Mouse (Mus musculus): ENCODE measurements at regions not wholly inside any gene's neighbourhood (a gene's known extent, or its start where the extent isn't known, plus 50 kb on each side); places are given as distances from the start of the nearest gene placed in this dataset.

DNA sequence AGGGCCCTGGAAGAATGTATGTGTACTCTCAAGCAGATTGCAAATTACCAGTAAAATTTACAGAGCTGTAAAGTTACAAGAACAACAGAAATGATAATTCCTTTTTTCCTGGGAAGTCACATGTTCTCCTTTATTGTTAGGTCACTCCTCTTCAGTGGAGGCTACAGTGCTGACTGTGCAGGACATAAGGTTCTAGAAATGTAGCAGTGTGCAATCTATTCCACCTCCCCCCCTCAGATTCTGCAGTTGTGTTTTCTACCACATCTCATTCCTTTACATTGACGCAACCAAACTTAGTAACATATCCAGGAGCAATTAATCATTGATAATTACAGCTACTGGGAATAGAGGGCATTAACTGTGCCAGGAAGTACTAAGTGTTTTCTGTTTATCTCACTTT, 385.3 kb upstream of the Tnc start:
- Histone ChIP-seq H3K9ac (ENCODE audit: insufficient read depth, low read depth) (no peak overlapping the region), H3K9me3 (replicated peaks; ENCODE audit: low read length) (no peaks in the 10 kb centered on the region), H3K4me2 (ENCODE audit: insufficient read depth, low read depth, poor library complexity, severe bottlenecking) (no peak overlapping the region), H3K4me3 (replicated peaks in 1 of 3; ENCODE audit: low read depth in 2 of 3, low read length in 2 of 3, poor library complexity in 1 of 3) (no peak overlapping the region), H3K36me3 (replicated peaks in 1 of 2; ENCODE audit: control insufficient read depth in 1 of 2, insufficient read depth in 1 of 2, low read length in 1 of 2) (no peaks in the 10 kb centered on the region), H3K79me2 (replicated peaks; ENCODE audit: control insufficient read depth, extremely low read depth, insufficient read depth, poor library complexity, severe bottlenecking) (no peaks in the 10 kb centered on the region), H3K4me1 (ENCODE audit: control insufficient read depth in 1 of 2, insufficient read depth in 2 of 2) (no peaks in the 10 kb centered on the region), H3K27me3 (replicated peaks) (no peaks in the 10 kb centered on the region), H3K27ac (ENCODE audit: insufficient read depth, low read depth) (no peak overlapping the region)
- in situ Hi-C loops (cut with MboI; ENCODE audit: low pct_ligation_motif_present, low pct_unique_long_range_greater_than_20kb, low sequenced_read_pairs): no loop called here
- DNase-seq (ENCODE audit: extremely low read depth): no peak
- TF ChIP-seq POLR2A (IDR thresholded peaks at IDR 0.05; ENCODE audit: low read depth, low read length): no peak
- no peak for TF ChIP-seq JUND (conservative IDR thresholded peaks at IDR 0.05; ENCODE audit: low read depth, low read length)
- no peak for TF ChIP-seq PAX5 (IDR thresholded peaks at IDR 0.05; ENCODE audit: low read length)
- TF ChIP-seq POLR2AphosphoS2 (IDR thresholded peaks at IDR 0.05; ENCODE audit: low read depth, low read length): no peak
- no peak for TF ChIP-seq HCFC1 (IDR thresholded peaks at IDR 0.05; ENCODE audit: low read depth, low read length)
- TF ChIP-seq MEF2A (IDR thresholded peaks at IDR 0.05; ENCODE audit: borderline replicate concordance, low read depth, low read length): no peak
- no peak for TF ChIP-seq MAFK (IDR thresholded peaks at IDR 0.05; ENCODE audit: insufficient replicate concordance, low read length)
- TF ChIP-seq CHD2 (IDR thresholded peaks at IDR 0.05; ENCODE audit: low read length): no peak
- TF ChIP-seq RAD21 (IDR thresholded peaks at IDR 0.05; ENCODE audit: low read depth, low read length): no peak
- TF ChIP-seq CTCF (conservative IDR thresholded peaks at IDR 0.05 in 1 of 2, IDR thresholded peaks at IDR 0.05 in 1 of 2; ENCODE audit: low read depth in 2 of 2, low read length in 2 of 2): no peak
- TF ChIP-seq CHD1 (IDR thresholded peaks at IDR 0.05; ENCODE audit: low read depth, low read length): no peak
- TF ChIP-seq NRF1 (IDR thresholded peaks at IDR 0.05; ENCODE audit: low read depth, low read length): no peak
- no peak for TF ChIP-seq RCOR1 (conservative IDR thresholded peaks at IDR 0.05; ENCODE audit: low read depth, low read length)
- TF ChIP-seq BHLHE40 (IDR thresholded peaks at IDR 0.05; ENCODE audit: low read depth, low read length): no peak
- dilution Hi-C loops (cut with MboI; ENCODE audit: extremely low pct_ligation_motif_present, extremely low pct_unique_long_range_greater_than_20kb, low sequenced_read_pairs): no loop called here

DNA sequence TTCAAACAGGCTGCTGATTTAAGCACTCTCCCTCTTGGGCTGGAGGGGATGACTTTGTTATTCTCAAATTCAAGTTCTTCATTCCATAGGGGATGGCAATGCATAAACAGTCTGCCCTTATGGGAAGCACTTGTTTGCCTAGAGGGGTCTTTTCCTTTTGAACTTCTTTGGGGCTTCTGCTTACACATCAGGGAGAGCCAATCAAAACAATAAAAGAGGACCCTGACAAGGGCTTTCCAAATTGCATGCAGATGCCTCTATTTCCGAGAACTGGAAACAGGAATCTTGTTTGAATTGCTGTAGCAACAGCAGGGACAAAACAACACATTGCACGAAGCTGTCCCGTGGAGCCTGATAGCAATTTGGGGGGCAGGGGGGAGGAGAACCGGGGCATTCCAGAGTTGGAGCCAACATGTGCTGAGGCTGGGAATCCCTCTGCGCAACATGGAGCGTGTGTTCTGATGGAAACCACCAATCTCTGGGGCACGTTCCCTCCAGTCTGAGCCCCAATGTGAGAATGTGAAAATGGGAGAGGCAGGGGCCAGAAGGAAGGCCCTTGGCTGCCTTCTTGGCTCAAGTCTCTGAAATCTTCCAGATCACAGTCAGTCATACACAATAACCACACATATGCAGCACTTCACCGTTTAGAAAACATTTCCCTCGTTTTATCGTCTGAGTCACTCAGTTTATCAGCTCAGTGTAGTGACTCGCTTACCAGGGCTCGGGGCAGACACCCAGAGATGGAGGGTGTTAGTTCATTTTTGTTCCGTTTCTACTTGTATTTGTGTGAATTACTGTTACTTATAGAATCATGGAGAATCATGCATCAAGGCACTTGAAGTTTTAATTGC, 391.2 kb upstream of the Tnc start:
- H3K4me3 ChIP-seq (replicated peaks in 1 of 3; ENCODE audit: low read depth in 2 of 3, low read length in 2 of 3, poor library complexity in 1 of 3): no peak overlapping the region
- DNase-seq (ENCODE audit: extremely low read depth): no peak
- H3K4me1 ChIP-seq (ENCODE audit: control insufficient read depth in 1 of 2, insufficient read depth in 2 of 2): no peaks in the 10 kb centered on the region
- no peak for TF ChIP-seq EP300 (IDR thresholded peaks at IDR 0.05; ENCODE audit: low read length)
- TF ChIP-seq MAZ (IDR thresholded peaks at IDR 0.05; ENCODE audit: low read depth, low read length): no peak
- no peak for TF ChIP-seq CHD2 (IDR thresholded peaks at IDR 0.05; ENCODE audit: low read length)
- TF ChIP-seq TCF12 (IDR thresholded peaks at IDR 0.05; ENCODE audit: low read depth, low read length): no peak
- no peak for TF ChIP-seq MXI1 (IDR thresholded peaks at IDR 0.05; ENCODE audit: low read depth, low read length)
- TF ChIP-seq RCOR1 (conservative IDR thresholded peaks at IDR 0.05; ENCODE audit: low read depth, low read length): no peak
- no peak for TF ChIP-seq POLR2AphosphoS2 (IDR thresholded peaks at IDR 0.05; ENCODE audit: low read depth, low read length)
- no peak for TF ChIP-seq MEF2A (IDR thresholded peaks at IDR 0.05; ENCODE audit: borderline replicate concordance, low read depth, low read length)
- TF ChIP-seq ZKSCAN1 (IDR thresholded peaks at IDR 0.05; ENCODE audit: borderline replicate concordance, low read depth, low read length): no peak
- no peak for TF ChIP-seq KAT2A (IDR thresholded peaks at IDR 0.05; ENCODE audit: insufficient replicate concordance, low read length)
- TF ChIP-seq USF1 (IDR thresholded peaks at IDR 0.05; ENCODE audit: low read depth, low read length): no peak
- TF ChIP-seq ZC3H11A (IDR thresholded peaks at IDR 0.05; ENCODE audit: low read depth, low read length): no peak
- no peak for TF ChIP-seq MYC (IDR thresholded peaks at IDR 0.05; ENCODE audit: low read depth, low read length)
- no peak for TF ChIP-seq TBP (conservative IDR thresholded peaks at IDR 0.05; ENCODE audit: low read depth, low read length)
- no peak for TF ChIP-seq ZNF384 (IDR thresholded peaks at IDR 0.05; ENCODE audit: low read depth, low read length)
- no peak for TF ChIP-seq MAFK (IDR thresholded peaks at IDR 0.05; ENCODE audit: insufficient replicate concordance, low read length)
- no peak for TF ChIP-seq UBTF (IDR thresholded peaks at IDR 0.05; ENCODE audit: low read depth, low read length)
- no peak for TF ChIP-seq MAX (IDR thresholded peaks at IDR 0.05; ENCODE audit: low read length)
- no peak for TF ChIP-seq SMC3 (IDR thresholded peaks at IDR 0.05; ENCODE audit: low read depth, low read length)
- no peak for TF ChIP-seq ZMIZ1 (IDR thresholded peaks at IDR 0.05; ENCODE audit: low read depth, low read length)
- no peak overlapping the region for H3K27ac ChIP-seq (ENCODE audit: insufficient read depth, low read depth)
- dilution Hi-C loops (cut with MboI; ENCODE audit: extremely low pct_ligation_motif_present, extremely low pct_unique_long_range_greater_than_20kb, low sequenced_read_pairs) (no loop called here), in situ Hi-C loops (cut with MboI; ENCODE audit: low pct_ligation_motif_present, low pct_unique_long_range_greater_than_20kb, low sequenced_read_pairs) (no loop called here)
- H3K4me2 ChIP-seq (ENCODE audit: insufficient read depth, low read depth, poor library complexity, severe bottlenecking): no peak overlapping the region
- H3K9ac ChIP-seq (ENCODE audit: insufficient read depth, low read depth): no peak overlapping the region
- H3K27me3 ChIP-seq (replicated peaks): no peaks in the 10 kb centered on the region
- no peaks in the 10 kb centered on the region for H3K36me3 ChIP-seq (replicated peaks in 1 of 2; ENCODE audit: control insufficient read depth in 1 of 2, insufficient read depth in 1 of 2, low read length in 1 of 2)
- no peaks in the 10 kb centered on the region for H3K79me2 ChIP-seq (replicated peaks; ENCODE audit: control insufficient read depth, extremely low read depth, insufficient read depth, poor library complexity, severe bottlenecking)
- H3K9me3 ChIP-seq (replicated peaks; ENCODE audit: low read length): no peaks in the 10 kb centered on the region
